Mouse (Mus musculus): ENCODE measurements around the gene Ccdc177.

DNA sequence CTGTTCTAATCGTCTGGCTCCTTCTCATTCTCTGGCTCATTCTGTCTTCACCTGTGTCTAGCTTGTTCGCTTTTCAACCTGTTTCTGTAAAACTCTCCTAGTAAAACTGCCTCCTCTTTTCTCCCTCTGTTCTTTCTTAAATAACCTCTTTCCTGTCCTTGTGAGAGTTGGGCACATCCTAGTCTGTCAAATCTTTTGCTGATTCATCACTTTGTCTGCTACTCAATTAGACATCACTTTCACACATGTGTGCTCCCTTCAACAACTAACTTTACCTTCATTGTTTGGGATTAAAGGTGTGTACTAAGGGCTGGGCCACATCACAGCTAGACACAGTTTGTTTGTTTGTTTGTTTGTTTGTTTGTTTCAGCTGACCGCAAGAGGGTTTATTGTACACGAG lies 19.3 kb upstream of the Ccdc177 start:
- no peak for TF ChIP-seq POLR2A (IDR thresholded peaks at IDR 0.05; ENCODE audit: low read depth, low read length)
- TF ChIP-seq CTCF (IDR thresholded peaks at IDR 0.05; ENCODE audit: extremely low read depth, insufficient read depth, insufficient read length, insufficient replicate concordance) = no peak
